Mouse (Mus musculus) CD4-positive helper T cell, adult 2 months (primary cell): ENCODE data around the gene Cactin.

Experiments used
- DNase-seq: peaks from one replicate; pipeline ENCODE4 v3.0.0-alpha.2; 2012; ENCODE audit warnings: low read depth, missing footprints, low spot score

Gene Cactin

GRCm38 (mm10) chr10:81297845-81298244, 23.1 kb upstream of the Cactin start:
- peak; percentile 72 for DNase-seq

GRCm38 (mm10) chr10:81298369-81299100, 22.4 kb upstream of the Cactin start:
- peak; percentile 60 for DNase-seq

DNA sequence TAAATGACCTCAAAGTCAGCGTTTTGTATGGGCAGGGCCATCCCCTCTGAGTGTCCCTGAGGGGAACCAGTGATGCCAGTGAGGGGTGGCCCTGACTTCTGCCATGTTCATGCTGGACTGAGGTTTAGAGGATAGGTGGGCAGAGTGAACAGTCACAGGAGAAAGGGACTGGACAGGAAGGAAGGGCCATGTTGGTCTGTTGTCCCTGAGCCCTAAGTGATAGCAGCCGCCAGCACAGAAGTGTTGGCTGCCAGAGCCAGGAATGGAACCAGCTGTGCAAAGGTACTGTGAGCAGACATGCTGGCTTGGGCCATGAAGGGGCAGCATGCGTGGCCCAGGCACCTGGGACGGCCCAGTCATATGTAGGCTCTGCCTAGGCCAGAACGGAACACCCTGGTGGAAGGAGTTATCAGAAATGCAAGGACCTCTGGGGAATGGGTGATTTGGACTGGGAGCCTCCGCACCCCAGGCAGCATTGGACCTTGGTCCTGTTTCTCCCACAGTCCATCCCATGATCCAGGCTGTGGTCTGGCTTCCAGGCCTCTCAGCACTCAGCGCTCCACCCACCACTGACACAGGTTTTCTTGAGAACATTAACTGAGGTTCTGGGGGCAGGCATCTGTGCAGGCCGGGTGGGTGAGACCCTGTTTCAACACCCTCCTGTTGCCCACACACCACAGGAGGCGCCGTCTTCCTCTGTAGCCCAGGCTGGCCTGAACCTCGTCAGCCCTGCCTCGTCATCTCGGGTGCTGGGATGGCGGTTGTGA, 21.1 kb upstream of the Cactin start:
- DNase-seq: no peak

- DNase-seq: no peak
These were observed 20.5 kb upstream of the Cactin start for GRCm38 (mm10) chr10:81300352-81300907.

DNA sequence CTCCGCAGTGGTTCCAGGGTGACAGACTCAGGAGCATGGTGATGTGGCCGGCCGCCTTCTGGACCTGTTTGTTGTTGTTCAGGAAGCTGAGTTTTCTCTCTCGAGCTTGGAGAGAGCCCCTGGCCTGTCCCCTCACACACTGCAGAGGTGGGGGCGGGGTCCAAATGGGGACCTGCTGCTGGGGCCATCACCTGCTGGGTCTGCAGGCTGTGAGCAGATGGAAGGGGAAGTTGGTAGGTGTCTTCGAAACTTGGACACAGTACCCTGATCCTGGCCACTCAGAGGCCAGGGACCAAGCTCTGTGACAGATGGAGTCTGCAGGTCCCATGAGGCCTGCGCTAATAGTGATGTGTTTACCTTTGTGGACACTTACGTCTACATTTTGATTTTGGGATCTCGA, 19.6 kb upstream of the Cactin start:
- DNase-seq: no peak

- DNase-seq: no peak
These were observed 18.6 kb upstream of the Cactin start for GRCm38 (mm10) chr10:81302288-81302687.

- no peak for DNase-seq
These were observed 18.1 kb upstream of the Cactin start for GRCm38 (mm10) chr10:81302781-81303218.

DNA sequence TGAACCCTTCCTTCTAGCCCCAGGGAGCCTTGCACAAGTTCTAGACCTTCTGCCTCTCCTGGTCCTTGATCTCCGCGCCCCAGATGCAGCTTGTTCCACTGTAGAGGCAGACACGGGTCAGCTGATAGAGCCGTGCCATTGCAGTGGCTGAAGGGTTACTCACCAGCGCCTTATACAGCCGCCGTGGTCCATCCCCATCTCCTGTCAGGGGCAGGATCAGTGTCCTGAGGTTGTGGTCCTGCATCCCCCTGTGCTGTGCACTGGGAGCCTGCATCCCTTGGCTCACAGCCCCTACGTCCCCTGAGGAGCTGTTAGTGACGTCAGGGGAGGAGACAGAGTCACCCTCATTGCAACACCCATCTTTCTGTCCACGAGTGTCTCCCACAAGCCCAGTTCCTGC, 17.6 kb upstream of the Cactin start:
- DNase-seq: no peak

DNA sequence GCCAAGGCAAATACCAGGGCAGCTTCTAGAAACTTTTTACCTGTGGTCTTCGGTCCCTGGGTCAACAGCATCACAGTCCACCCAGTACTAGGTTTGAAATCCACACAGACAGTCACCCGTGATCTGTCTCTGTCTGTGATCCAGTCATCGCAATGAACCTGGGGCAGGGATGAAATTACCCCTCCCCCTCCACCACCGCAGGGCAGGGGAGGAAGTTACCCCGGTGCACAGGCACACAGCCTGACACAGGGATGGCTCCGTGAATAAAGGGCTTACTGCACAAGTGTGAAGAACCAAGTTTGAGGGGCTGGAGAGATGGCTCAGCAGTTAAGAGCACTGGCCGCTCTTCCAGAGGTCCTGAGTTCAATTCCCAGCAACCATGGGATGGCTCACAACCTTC, 17.1 kb upstream of the Cactin start:
- DNase-seq: peak; percentile 55

DNA sequence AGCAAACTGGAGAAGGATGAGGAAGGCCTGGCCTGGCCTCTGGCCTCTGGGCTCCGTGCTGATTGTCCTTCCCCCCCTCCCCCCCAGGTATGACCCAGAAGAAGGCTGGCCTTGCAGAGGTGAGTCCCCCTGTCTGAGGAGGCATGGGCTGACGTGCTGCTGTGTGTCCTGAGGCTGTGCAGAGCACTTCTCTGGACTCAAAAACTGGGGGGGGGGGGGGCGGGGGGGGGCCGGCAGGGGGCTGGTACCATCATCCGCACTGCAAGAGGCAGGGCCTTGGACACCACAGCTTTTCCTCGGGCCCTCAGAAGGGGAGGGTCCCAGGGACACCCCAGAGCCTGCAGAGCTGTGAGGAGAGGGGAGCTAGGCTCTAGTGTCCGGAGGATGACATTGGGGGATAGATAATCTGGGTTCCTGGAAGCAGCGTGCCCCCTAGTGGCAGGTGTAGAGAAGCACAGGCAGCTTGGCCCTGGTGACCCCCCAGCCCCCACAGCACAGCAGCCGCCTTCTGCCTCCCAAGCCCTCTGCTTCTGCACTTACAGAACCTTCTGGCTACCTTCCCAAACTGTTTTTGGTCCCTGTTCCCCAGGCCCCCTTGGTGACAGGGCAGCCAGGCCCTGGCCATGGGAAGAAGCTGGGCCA, 16.2 kb upstream of the Cactin start:
- DNase-seq: peak; percentile 69

- no peak for DNase-seq
These were observed 15.2 kb upstream of the Cactin start for GRCm38 (mm10) chr10:81305663-81306062.

GRCm38 (mm10) chr10:81306173-81306668, 14.7 kb upstream of the Cactin start:
- no peak for DNase-seq

DNA sequence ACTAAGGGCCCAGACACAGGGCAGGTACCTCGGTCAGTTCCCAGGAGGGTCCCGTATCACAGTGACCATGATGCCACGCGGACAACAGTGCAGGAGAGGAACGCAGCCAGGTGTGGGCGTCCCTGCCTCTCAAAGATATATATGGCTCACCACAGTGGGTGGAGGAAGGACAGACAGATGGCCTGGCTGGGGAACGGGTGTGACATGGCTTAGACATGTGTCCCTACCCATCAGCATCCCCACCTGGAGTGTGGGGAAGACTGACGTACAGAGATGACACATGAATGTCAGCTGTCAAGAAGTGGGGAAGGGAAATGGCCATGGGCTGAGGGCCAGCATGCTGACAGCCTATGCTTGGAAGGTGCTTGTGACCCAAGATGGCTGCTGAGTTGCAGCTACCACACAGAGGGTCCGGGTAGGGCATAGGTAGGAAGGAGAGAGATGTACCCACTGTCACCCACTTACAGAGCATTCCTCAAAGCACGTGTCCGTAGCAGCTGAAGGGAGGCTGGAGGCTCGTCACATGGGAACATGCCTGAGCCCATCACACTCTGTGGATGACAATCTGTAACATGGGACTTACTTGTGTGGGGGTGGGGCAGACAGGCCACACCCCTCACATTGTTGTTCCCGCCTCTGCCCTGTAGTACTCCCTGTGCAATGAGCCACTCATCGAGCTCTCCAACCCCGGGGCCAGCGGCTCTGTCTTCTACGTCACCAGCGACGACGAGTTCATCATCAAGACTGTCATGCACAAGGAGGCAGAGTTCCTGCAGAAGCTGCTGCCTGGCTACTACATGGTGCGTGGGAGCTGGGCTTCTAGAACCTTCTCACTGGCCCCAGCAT, 13.8 kb upstream of the Cactin start:
- DNase-seq: no peak

GRCm38 (mm10) chr10:81309571-81309970, 11.3 kb upstream of the Cactin start:
- peak; percentile 48 for DNase-seq

DNA sequence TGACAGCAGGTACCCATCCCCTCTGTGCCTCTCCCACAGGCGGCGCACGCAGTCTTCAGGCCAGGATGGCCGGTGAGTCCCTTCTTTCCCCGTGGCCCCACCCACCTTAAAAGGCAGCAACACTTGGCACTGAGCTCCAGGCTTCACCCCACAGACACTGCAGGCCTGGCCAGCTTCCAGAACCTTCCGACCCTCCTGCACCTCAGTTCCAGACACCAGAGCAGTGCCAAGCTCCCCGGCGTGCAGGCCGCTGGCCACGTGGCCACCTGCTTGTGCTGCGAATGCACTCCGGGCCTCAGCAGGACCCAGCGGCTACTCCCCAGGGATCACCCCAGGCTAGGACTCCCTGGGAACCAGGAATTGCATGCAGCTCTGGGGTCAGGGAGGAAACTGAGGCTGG, 7.3 kb upstream of the Cactin start:
- DNase-seq: no peak

DNA sequence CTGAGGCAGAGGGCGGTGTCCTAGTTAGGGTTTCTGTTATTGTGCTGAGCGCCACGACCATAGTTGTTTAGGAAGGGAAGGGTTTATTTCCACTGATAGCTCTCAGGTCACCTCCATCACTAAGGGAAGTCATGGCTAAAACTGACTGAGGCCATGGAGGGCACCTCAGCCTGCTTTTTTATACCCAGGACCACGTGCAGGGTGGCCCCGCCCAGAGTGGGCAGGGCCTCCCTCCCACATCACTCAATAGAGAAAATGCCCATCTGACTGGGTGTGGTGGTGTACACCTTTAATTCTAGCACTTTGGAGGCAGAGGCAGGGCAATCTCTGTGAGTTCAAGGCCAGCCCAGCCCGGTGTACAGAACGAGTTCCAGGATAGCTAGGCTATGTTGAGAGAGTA, 6.7 kb upstream of the Cactin start:
- DNase-seq: no peak

DNA sequence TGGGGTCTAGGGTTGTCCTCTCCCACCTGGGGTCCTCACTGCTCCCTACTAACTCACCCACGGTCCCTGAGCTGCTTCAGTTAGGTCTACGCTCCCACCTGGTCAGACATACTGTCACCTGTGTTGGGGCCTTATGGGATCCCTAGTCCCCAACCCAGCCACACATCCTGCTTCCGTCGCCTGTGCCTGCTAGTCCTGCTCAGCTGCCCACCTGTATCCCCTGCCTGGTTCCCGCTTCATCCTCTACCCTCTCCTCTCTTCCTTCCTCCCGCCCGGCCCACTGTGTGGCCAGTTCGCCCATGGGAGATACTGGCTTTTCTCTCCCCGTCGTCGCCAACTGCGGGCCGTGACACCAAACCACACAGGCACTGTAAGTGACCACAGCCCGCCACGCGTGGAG, 5.3 kb upstream of the Cactin start:
- DNase-seq: no peak

DNA sequence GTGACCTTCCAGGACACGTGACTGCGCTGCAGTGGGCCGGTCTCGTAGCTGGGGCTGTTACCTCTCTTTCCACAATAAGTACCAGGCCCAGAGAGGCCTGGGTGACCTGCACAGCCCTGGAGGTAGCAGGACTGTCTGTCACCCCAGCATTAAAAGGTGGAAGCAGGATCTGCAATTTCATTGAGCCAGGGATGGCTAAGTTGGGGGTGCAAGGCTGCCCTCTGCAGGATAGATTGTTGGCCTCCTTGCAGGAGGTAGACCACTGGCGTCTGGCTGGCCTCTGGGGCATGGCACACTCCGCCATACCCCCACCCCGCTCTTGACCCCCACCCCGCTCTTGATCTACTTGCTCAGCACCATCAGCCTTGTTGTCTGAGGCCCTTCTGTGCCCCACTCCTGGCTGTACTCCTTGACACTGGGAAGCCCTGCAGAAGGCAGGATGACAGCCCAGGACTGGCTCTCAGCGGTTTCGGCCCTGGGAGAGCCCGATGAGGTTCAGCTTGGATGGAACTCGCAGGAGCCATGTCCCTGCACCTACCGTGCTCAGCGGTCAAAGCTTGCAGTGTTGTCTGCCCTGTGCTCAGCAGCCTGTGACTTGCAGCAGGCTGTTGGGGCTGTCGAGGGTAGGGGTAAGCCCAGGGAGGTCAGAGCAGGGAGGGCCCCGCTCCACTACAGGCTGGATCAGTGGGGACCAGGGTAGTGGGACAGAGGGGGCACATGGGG, 4.4 kb upstream of the Cactin start:
- no peak for DNase-seq

GRCm38 (mm10) chr10:81317273-81317672, 3.6 kb upstream of the Cactin start:
- DNase-seq: no peak

GRCm38 (mm10) chr10:81318589-81319329, 2.1 kb upstream of the Cactin start:
- DNase-seq: no peak
